Mouse (Mus musculus): ENCODE measurements at regions not wholly inside any gene's neighbourhood (a gene's known extent, or its start where the extent isn't known, plus 50 kb on each side); places are given as distances from the start of the nearest gene placed in this dataset.

- H3K4me3 ChIP-seq (ENCODE audit: low read depth, low read length), result no peak overlapping the region
- H3K9me3 ChIP-seq (ENCODE audit: low read length), result no peaks in the 10 kb centered on the region
- no peak for ATAC-seq (ENCODE audit: low FRiP score)
- H3K4me1 ChIP-seq (ENCODE audit: insufficient read depth, low read length), result no peaks in the 10 kb centered on the region
- no peaks in the 10 kb centered on the region for H3K36me3 ChIP-seq (ENCODE audit: insufficient read depth, low read length)
- no peaks in the 10 kb centered on the region for H3K27me3 ChIP-seq (ENCODE audit: insufficient read depth, low read length)
- H3K4me2 ChIP-seq (ENCODE audit: low read depth, low read length, poor library complexity, severe bottlenecking), result no peak overlapping the region
- H3K9ac ChIP-seq (replicated peaks; ENCODE audit: low read length, poor library complexity, severe bottlenecking), result no peak overlapping the region
- peak; percentile 27 for DNase-seq (ENCODE audit: low spot score)
- WGBS, result 61% methylated on average over 6 of the region's 6 CpGs
- no peak overlapping the region for H3K27ac ChIP-seq (ENCODE audit: low read depth, low read length)
- TF ChIP-seq CTCF (IDR thresholded peaks at IDR 0.05), result no peak
Measured at GRCm38 (mm10) chr1:119202456-119202855, 149.0 kb upstream of the Gli2 start.

- Histone ChIP-seq H3K4me3 (ENCODE audit: low read depth, low read length) (no peak overlapping the region), H3K27me3 (ENCODE audit: insufficient read depth, low read length) (no peaks in the 10 kb centered on the region), H3K27ac (ENCODE audit: low read depth, low read length) (no peak overlapping the region), H3K9me3 (ENCODE audit: low read length) (no peaks in the 10 kb centered on the region), H3K36me3 (ENCODE audit: insufficient read depth, low read length) (no peaks in the 10 kb centered on the region), H3K4me2 (ENCODE audit: low read depth, low read length, poor library complexity, severe bottlenecking) (no peak overlapping the region), H3K4me1 (ENCODE audit: insufficient read depth, low read length) (0 out of 2 replicates have a peak, but pooled peaks cover 4% of the 10 kb centered on the region), H3K9ac (replicated peaks; ENCODE audit: low read length, poor library complexity, severe bottlenecking) (no peak overlapping the region)
- TF ChIP-seq CTCF (IDR thresholded peaks at IDR 0.05), result no peak
- WGBS, result 39% methylated on average over 7 of the region's 7 CpGs
- ATAC-seq (ENCODE audit: low FRiP score) (no peak), DNase-seq (ENCODE audit: low spot score) (no peak)
Measured at GRCm38 (mm10) chr1:119197415-119197700, 143.9 kb upstream of the Gli2 start.

GRCm38 (mm10) chr1:119196674-119197414 is 143.4 kb upstream of the Gli2 start:
- no peak for TF ChIP-seq CTCF (IDR thresholded peaks at IDR 0.05)
- Histone ChIP-seq H3K4me3 (ENCODE audit: low read depth, low read length) (no peak overlapping the region), H3K27ac (ENCODE audit: low read depth, low read length) (no peak overlapping the region), H3K9me3 (ENCODE audit: low read length) (no peaks in the 10 kb centered on the region), H3K4me1 (ENCODE audit: insufficient read depth, low read length) (0 out of 2 replicates have a peak, but pooled peaks cover 4% of the 10 kb centered on the region), H3K4me2 (ENCODE audit: low read depth, low read length, poor library complexity, severe bottlenecking) (no peak overlapping the region), H3K36me3 (ENCODE audit: insufficient read depth, low read length) (no peaks in the 10 kb centered on the region), H3K9ac (replicated peaks; ENCODE audit: low read length, poor library complexity, severe bottlenecking) (no peak overlapping the region), H3K27me3 (ENCODE audit: insufficient read depth, low read length) (no peaks in the 10 kb centered on the region)
- DNase-seq (ENCODE audit: low spot score), result peak; percentile 39
- ATAC-seq (ENCODE audit: low FRiP score), result 0 out of 2 replicates have a peak, but pooled peaks have one; percentile 21
- WGBS, result 18% methylated on average over 13 of the region's 13 CpGs

GRCm38 (mm10) chr1:119194533-119194932 is 141.1 kb upstream of the Gli2 start:
- Histone ChIP-seq H3K9me3 (ENCODE audit: low read length) (no peaks in the 10 kb centered on the region), H3K4me3 (ENCODE audit: low read depth, low read length) (no peak overlapping the region), H3K27me3 (ENCODE audit: insufficient read depth, low read length) (no peaks in the 10 kb centered on the region), H3K4me1 (ENCODE audit: insufficient read depth, low read length) (0 out of 2 replicates have a peak, but pooled peaks cover 4% of the 10 kb centered on the region), H3K27ac (ENCODE audit: low read depth, low read length) (no peak overlapping the region), H3K9ac (replicated peaks; ENCODE audit: low read length, poor library complexity, severe bottlenecking) (no peak overlapping the region), H3K4me2 (ENCODE audit: low read depth, low read length, poor library complexity, severe bottlenecking) (no peak overlapping the region), H3K36me3 (ENCODE audit: insufficient read depth, low read length) (no peaks in the 10 kb centered on the region)
- WGBS, result 30% methylated on average over 6 of the region's 6 CpGs
- DNase-seq (ENCODE audit: low spot score), result peak; percentile 11
- no peak for TF ChIP-seq CTCF (IDR thresholded peaks at IDR 0.05)
- no peak for ATAC-seq (ENCODE audit: low FRiP score)

GRCm38 (mm10) chr1:119191177-119191576 is 137.8 kb upstream of the Gli2 start:
- Histone ChIP-seq H3K4me3 (ENCODE audit: low read depth, low read length) (no peak overlapping the region), H3K36me3 (ENCODE audit: insufficient read depth, low read length) (no peaks in the 10 kb centered on the region), H3K9ac (replicated peaks; ENCODE audit: low read length, poor library complexity, severe bottlenecking) (no peak overlapping the region), H3K4me2 (ENCODE audit: low read depth, low read length, poor library complexity, severe bottlenecking) (no peak overlapping the region), H3K9me3 (ENCODE audit: low read length) (no peaks in the 10 kb centered on the region), H3K4me1 (ENCODE audit: insufficient read depth, low read length) (0 out of 2 replicates have a peak, but pooled peaks cover 4% of the 10 kb centered on the region), H3K27me3 (ENCODE audit: insufficient read depth, low read length) (no peaks in the 10 kb centered on the region), H3K27ac (ENCODE audit: low read depth, low read length) (no peak overlapping the region)
- ATAC-seq (ENCODE audit: low FRiP score) (no peak), DNase-seq (ENCODE audit: low spot score) (no peak)
- no peak for TF ChIP-seq CTCF (IDR thresholded peaks at IDR 0.05)
- 88% methylated on average over 2 of the region's 2 CpGs for WGBS

GRCm38 (mm10) chr1:119189461-119190066 is 136.1 kb upstream of the Gli2 start:
- Histone ChIP-seq H3K9ac (replicated peaks; ENCODE audit: low read length, poor library complexity, severe bottlenecking) (peak overlapping the region; percentile 29; the same call in 1 of the 2 replicates), H3K4me2 (ENCODE audit: low read depth, low read length, poor library complexity, severe bottlenecking) (peak overlapping the region; percentile 59), H3K27ac (ENCODE audit: low read depth, low read length) (no peak overlapping the region), H3K4me1 (ENCODE audit: insufficient read depth, low read length) (no peaks in the 10 kb centered on the region), H3K9me3 (ENCODE audit: low read length) (no peaks in the 10 kb centered on the region), H3K36me3 (ENCODE audit: insufficient read depth, low read length) (no peaks in the 10 kb centered on the region), H3K4me3 (ENCODE audit: low read depth, low read length) (peak overlapping the region; percentile 30), H3K27me3 (ENCODE audit: insufficient read depth, low read length) (no peaks in the 10 kb centered on the region)
- under 1% methylated on average over 23 of the region's 23 CpGs for WGBS
- DNase-seq (ENCODE audit: low spot score) (peak; percentile 56), ATAC-seq (ENCODE audit: low FRiP score) (peak; percentile 47)
- TF ChIP-seq CTCF (IDR thresholded peaks at IDR 0.05), result no peak

Measured in midbrain, postnatal 0 days (tissue).